Mouse (Mus musculus): ENCODE results near the gene Olfr1002.
"Not testable (repeated sequence)": the region's sequence is repeated elsewhere in the genome, so short reads cannot be mapped to it uniquely, and the experiment has no call there.

Gene Olfr1002

DNA sequence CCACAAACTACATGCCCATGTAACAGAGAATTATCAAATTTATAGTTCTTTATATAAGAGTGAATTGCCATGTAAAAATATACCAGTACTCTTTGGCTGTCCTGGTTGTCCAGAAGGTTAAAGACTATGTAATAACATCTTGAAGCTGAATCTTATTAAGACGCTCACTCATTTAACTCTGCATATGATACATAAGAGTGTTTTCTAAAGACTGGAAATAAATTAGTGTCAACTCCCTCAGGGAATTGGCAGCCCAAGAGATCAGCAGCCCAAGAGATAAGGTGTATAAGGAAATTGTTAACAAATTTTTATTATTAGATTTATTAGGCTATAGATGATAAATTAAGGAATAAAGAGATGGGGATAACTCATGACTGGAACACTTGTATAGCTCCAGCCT lies at the start of gene Olfr1002:
TSS of gene Olfr1002 (minus strand) at position 101 of the 400 bp plus-strand sequence.
- no peak for DNase-seq (ENCODE audit: low read depth, low spot score)

DNA sequence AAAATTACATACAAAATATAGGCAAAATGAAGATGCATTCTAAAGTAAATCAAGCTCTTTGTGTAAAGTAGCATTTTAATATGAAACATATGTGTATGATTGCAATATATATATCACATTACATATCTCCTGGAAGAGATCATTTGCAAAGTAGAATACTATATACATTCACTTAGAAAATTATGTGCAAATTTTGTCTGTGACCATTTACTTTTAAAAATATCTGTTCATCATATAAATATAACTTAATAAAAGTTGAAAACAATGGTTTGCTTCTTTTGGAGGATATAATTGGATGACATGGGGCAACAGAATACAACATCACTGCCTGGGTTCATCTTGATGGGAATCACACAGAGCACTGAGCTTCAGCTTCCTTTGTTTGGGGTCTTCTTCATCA lies 38.6 kb upstream of the Olfr1002 start, which contains the start of gene Olfr1008:
TSS of gene Olfr1008 (plus strand) at position 301 of the 400 bp plus-strand sequence.
- no peak for DNase-seq (ENCODE audit: low read depth, low spot score)

DNA sequence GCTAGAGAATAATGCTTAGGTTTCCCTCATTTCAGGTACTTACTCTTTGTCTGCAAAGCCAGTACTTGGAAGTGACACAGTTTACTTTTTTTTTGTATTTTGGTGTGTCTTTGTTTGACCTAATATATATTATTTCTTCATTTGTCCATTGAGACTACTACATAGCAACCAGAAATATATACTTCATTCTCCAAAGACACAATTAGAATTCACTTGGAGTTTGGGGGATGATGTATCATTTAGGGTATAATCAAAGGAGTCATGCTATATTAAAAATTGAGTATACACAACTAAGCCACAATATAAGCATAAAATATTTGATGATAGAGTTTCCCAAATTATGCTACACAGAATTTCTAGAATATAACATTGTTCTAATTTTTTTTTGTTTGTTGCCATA lies 28.2 kb upstream of the Olfr1002 start, which contains the start of gene Olfr1006:
TSS of gene Olfr1006 (minus strand) at position 101 of the 400 bp plus-strand sequence.
- DNase-seq (ENCODE audit: low read depth, low spot score) = no peak

DNA sequence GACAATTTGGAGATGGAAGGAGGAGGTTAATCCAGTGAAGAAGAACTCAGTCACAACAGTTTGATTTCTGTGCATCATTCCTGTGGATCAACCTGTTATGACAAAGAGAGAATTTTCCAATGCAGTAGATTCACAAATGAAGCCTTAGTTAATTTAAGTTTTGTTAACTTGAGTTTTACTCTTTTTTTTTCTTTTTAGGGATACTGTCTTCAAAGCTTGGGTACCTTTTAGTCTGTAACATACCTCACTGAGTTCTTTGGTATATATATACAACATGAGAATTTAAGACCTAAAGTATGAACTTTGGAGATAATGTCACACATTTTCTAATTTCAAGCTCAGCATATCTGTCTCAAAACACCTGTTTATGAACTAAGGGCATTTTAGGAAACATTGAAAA lies 13.9 kb upstream of the Olfr1002 start, which contains the start of gene Olfr154:
TSS of gene Olfr154 (minus strand) at position 101 of the 400 bp plus-strand sequence.
- not testable (repeated sequence) for DNase-seq (ENCODE audit: low read depth, low spot score)

DNA sequence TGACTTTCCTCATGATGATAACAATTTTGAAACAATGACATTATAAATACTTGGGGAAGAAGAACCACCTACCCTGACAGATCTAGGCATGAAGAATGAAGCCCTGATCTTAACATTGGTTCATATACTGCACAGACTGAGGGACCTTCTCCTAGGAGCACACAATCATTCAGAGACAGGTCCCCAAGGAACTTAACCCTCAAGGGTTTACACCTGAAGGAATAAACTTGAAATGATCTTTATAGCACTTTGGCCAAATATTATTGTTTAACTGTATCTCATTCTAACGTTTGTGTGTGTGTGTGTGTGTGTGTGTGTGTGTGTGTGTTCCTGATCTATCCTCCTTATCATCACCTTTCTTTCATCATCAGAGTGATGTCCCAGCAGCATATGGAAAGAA lies 38.7 kb downstream of the Olfr1002 start, which contains the start of gene Olfr1000:
TSS of gene Olfr1000 (minus strand) at position 101 of the 400 bp plus-strand sequence.
- no peak for DNase-seq (ENCODE audit: low read depth, low spot score)

All from brain, embryonic 18.5 days (tissue).